Mouse (Mus musculus): Measurements from ENCODE around the gene Fbxo28.

Gene Fbxo28

DNA sequence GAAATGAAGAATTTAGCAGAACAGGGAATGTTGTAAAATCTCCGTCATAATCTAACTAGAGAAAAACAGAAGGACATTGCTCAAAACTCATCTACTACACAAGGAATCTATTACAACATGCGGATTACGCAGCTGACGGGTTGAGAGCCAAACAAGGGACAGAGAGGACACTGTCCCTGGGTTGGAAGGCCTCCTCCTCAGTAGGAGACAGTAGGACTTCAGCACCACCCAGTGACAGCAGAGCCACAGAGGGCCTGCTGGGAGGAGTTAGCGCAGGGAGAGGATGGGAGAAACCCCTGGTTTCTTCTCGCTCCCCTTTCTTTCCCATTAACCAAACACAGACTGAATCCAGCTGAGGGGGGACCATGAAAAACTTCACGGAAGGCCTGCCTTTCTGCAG, 53.6 kb downstream of the Fbxo28 start:
- DNase-seq (ENCODE audit: low spot score): no peak

DNA sequence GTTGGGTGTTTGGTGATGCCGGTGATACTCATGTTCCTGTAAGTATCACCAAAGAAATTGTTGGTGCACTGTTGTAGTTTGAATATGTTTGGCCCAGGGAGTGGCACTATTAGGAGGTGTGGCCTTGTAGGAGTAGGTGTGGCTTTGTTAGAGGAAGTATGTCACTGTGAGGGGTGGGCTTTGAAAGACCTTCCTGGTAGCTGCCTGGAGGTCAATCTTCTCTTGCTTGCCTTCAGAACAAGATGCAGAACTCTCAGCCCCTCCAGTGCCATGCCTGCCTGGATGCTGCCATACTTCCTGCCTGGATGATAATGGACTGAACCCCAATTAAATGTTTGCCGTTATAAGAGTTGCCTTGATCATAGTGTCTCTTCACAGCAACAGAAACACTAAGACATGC, 56.6 kb downstream of the Fbxo28 start:
- no peak for DNase-seq (ENCODE audit: low spot score)

DNA sequence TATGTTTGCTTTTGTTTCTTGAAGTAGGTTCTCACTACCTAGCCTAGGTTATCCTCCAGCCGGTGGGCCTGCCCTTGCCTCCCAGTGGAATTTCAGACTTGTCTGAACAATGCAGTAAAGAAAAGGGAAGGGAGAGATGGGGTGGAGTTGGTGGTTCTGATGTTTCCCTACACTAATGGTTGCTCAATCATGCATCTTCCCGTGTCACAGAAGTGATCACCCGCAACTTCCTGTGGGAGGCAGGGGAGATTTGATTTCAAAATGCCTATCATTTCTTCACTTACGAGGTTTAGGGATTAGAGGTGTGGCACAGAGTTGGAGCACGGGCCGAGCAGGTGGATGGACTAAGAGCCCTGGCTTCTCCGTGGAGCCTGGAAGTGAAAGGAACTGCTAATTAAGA, 58.2 kb downstream of the Fbxo28 start:
- no peak for DNase-seq (ENCODE audit: low spot score)

DNA sequence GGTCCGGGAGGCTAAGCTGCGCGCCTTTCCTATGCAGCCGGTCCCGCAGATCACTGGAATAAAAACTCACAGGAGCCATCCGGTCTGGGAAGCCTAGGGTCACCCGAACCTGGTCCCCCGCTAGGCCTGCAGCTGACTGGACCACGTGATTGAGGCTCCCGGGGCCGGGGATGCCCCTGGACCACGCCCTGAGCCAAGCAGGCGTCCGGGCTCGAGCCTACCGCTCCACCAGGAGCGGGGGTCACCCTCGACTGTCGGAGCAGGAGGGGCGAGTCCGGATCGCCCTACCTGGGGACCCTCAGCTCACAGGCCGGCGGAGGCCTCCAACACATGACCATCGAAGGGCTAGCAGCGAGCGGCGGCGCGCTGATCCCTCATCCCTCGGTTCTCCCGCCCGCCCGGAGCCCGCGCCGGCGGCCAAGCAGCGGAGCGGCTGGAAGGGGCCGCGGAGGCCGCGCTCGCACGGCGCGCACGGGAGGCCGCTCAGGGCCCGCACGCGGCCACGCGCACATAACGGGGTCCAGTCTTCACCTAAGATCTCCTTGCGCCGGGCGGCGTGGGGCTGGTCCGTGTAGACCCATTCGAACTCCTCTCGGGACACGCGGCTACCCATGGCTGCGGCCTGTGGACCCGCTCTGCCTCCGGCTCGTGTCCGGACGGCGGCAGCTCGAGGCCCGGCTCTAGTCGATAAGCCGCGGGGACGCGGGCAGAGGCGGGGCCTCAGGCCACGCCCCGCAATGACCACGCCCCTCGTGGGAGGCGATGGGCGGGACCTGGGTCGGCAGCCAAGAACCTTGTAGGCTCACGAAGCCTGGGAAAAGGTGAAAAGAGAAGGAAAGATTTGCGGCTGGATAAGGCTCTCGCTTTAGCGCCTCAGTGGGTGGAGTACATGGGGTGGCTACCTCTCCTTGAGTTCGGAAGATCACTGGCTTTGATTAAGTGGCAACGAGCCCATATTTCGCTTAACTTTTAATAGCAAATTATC, 59.0 kb downstream of the Fbxo28 start, which contains the start of gene Degs1:
Gene Degs1 (minus strand): TSS at position 714 of the 985 bp plus-strand sequence.
- peak; percentile 94 for DNase-seq (ENCODE audit: low spot score)

DNA sequence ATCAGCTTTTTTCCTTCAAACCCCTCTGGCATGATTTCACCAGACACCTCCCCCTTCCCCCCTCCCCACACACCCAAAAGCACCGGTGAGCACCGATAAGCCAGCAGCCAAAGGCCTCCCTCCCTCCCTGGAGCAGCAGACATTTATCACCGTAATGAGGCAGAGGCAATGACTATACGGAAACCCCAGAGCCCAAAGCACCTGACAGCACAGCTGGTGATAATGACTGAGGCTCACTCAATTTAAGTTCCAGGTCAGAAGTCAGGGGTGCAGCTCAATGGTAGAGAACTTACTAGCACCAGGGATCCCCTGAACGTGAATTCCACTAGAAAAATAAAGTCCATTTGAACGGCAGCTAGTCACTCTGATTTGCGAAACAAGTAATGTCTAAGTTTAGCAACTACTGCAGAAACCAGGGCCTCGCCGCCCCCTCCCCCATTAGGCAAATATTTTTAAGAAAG, 60.1 kb downstream of the Fbxo28 start:
- DNase-seq (ENCODE audit: low spot score): peak; percentile 71

DNA sequence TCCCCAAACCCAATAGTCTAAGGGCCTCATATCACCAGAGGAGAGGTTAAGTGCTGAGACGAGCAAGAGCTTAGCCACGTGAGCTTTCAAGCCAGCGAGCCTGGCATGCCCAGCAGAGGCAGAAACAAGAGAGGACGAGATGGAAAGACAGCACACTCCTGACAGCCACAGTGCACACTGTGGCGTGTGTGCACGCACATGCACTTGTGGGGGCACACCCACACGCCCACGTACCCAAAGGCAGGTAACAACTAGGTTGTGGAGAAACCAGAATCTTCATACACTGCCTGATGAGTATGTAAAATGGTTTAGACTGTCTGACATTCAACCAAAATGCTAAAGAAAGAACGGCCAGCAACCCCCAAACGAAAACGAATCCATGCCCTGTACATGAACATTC, 60.9 kb downstream of the Fbxo28 start:
- no peak for DNase-seq (ENCODE audit: low spot score)

DNA sequence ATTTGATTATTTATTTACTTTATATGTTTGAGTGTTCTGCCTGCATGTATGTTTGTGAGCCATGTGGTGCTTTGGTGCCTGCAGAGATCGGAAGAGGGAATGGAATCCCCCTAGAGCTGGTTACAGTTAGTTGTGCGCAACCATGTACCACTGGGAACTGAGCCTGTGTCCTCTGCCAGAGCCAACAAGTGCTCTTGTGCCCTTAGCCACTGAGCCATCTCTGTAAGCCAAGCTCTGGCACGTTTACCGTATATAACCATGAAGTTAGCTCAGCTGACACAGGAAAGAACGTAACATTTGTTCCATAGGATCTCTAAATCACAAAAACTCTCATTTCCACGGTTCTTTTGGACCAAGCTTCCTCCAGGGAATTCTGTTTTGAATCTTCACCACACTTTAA, 61.4 kb downstream of the Fbxo28 start:
- no peak for DNase-seq (ENCODE audit: low spot score)

DNA sequence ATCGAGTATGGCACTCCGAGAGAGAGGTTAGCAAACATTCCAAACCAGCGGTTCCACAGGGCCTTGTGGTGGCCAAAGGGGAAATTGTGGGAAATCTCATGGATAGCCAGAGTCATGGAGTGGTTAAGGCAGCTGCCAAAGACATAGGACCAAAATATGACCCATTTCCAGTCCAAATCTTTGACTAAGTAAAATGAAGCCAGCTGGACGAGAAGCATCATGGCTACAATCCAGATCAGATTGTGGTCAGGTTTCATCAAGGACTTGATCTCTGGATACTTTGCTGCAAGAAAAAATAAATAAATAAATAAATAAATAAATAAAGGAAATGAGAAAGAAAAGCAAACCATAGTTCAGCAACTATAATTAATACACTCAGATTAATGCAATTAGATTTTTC, 62.0 kb downstream of the Fbxo28 start:
- no peak for DNase-seq (ENCODE audit: low spot score)

DNA sequence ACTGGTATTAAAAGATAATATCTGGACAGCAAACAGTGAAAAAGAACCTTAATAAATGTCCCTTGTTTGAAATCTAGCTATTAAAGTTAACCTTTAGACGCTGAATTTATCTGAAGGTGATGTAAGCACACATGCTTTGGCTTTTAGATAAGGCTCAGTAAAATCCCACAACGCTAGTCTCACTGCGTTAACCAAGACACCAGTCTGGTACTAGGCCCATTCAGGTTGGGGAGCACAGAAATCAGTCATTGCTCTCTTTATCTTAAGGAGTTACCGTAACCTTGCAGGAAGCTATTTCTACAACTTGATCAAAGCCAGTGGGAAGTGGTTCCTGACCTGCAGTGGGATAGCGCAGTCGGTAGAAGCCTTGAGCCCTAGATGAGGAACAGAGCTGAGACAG, 66.3 kb downstream of the Fbxo28 start:
- no peak for DNase-seq (ENCODE audit: low spot score)

DNA sequence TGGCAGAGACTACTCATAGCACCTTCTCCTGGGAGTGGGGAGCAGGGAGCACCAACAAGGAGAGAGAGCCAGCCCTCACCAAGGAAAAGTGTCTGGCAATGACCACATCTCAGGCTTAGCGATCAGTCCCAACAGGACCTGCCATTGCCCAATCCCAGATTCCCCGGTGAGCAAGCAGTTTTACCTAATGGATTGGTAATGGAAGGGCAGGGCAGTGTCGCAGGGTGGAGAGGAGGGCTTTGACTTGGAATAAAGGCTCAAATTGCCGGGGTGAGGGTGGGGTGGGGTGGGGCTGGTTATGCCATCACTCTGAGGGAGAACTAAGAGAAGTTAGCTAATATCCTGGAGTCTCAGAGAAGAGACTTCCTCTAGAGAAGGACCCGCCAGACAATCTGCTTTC, 69.8 kb downstream of the Fbxo28 start:
- no peak for DNase-seq (ENCODE audit: low spot score)

DNA sequence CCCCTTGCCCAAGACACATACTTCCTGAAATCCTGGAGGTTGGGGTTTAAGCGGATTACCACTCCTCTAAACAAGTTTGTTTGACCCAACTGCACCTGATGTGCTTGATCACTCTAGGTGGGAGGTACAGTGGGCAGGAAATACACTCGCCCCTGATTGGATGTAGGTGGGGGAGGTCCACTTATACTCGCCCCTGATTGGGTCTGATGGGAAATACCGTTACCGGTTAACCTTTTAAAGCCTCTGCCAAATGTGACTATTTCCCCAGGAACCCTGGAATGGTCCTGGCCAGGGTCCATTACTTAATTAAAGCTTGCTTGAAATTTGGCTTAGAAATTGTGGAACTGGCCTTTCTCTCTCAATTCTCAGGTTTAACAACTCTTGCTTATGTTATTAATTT, 70.3 kb downstream of the Fbxo28 start:
- no peak for DNase-seq (ENCODE audit: low spot score)

DNA sequence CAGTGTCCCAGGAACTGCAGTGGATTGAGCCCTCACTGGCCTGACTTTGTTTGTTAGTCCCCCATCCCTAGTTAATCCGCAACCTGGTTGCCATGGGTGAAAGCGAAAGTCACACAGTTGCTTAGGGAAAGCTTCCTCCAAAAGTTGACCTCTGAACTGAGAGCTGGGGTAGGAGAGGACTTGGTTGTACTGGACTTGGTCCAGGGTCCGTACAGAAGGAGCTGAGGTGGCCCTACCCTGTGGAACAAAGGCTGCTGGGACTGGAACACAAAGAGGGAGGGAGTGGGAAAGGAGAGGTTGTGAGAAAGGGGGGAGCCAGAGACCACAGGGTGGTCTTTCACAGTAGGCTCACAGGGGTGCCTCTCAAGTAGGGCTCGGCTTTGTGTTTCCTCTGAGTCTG, 73.1 kb downstream of the Fbxo28 start:
- no peak for DNase-seq (ENCODE audit: low spot score)

DNA sequence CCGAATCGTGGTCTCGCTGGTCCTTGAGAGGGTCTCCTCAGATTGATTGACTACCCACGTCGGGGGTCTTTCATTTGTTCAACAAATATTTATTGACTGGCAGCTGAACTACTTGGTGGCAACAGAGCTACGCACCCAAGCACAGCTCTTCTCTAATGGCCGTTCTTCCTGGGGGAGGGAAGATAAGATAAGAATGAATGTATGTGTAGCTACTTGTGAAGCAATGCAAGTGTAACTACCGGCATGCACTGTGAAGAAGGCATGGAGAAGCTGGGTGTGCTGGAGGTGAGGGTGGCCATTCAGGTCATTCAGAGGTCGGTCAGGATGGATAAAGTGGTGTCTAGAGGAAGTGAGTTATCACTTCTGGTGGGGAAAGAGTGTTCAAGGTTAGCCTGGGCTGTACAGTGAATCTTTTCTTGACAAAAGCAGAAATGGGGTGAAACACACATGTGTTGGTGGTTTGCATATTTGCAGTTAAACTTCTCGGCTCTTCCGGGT, 75.4 kb downstream of the Fbxo28 start:
- no peak for DNase-seq (ENCODE audit: low spot score)

Measured in embryo, embryonic 10.5 days (tissue).